Mouse (Mus musculus): Measurements from ENCODE around the gene Fdx1. TPM values are rescaled to one million over a fixed set of nuclear protein-coding genes. Genes with fewer than 3 reads are reported as not detected.
A peak's percentile ranks its signal among the peaks of the same experiment; 100 is the strongest.

Gene Fdx1
- 103 and 109 TPM in 2 replicates for polyA plus RNA-seq (2015; fragmentation: Nextera tagmentation; extraction: Ambion mirVana)

- WGBS = under 1% methylated on average over 77 of the region's 81 CpGs
- peak; percentile 91 for ATAC-seq (ENCODE audit: borderline replicate concordance, extremely low read depth, low FRiP score, low TSS enrichment)
- Histone ChIP-seq H3K9me3 (no peaks in the 10 kb centered on the region), H3K27me3 (no peaks in the 10 kb centered on the region), H3K4me2 (peak within 1 kb of the TSS; percentile 56), H3K27ac (peak within 1 kb of the TSS; percentile 85), H3K36me3 (no peaks in the 10 kb centered on the region), H3K4me1 (peaks cover 29% of the 10 kb centered on the region), H3K9ac (peak within 1 kb of the TSS; percentile 81), H3K4me3 (peak within 1 kb of the TSS; percentile 88)
These were observed at the start of gene Fdx1 for GRCm38 (mm10) chr9:51962975-51963701. TSS of gene Fdx1 (minus strand) at chr9:51963556.

GRCm38 (mm10) chr9:52012781-52013436, 49.6 kb upstream of the Fdx1 start:
- Histone ChIP-seq H3K9me3 (no peaks in the 10 kb centered on the region), H3K36me3 (no peaks in the 10 kb centered on the region), H3K4me2 (no peak overlapping the region), H3K27me3 (no peaks in the 10 kb centered on the region), H3K9ac (no peak overlapping the region), H3K4me1 (no peaks in the 10 kb centered on the region), H3K4me3 (no peak overlapping the region), H3K27ac (no peak overlapping the region)
- no peak for ATAC-seq (ENCODE audit: borderline replicate concordance, extremely low read depth, low FRiP score, low TSS enrichment)
- WGBS = 67% methylated on average over 5 of the region's 5 CpGs

- ATAC-seq (ENCODE audit: borderline replicate concordance, extremely low read depth, low FRiP score, low TSS enrichment) = no peak
- no peaks in the 10 kb centered on the region for H3K36me3 ChIP-seq
- 83% methylated on average over 1 of the region's 1 CpGs for WGBS
- H3K9me3 ChIP-seq = no peaks in the 10 kb centered on the region
- H3K27ac ChIP-seq = no peak overlapping the region
- no peak overlapping the region for H3K4me2 ChIP-seq
- H3K27me3 ChIP-seq = no peaks in the 10 kb centered on the region
- H3K4me1 ChIP-seq = no peaks in the 10 kb centered on the region
- H3K9ac ChIP-seq = no peak overlapping the region
- no peak overlapping the region for H3K4me3 ChIP-seq
These were observed 49.0 kb upstream of the Fdx1 start for GRCm38 (mm10) chr9:52012311-52012710.

- H3K4me3 ChIP-seq = no peak overlapping the region
- H3K9ac ChIP-seq = no peak overlapping the region
- H3K4me1 ChIP-seq = no peaks in the 10 kb centered on the region
- no peaks in the 10 kb centered on the region for H3K36me3 ChIP-seq
- no peaks in the 10 kb centered on the region for H3K9me3 ChIP-seq
- H3K4me2 ChIP-seq = no peak overlapping the region
- no peak for ATAC-seq (ENCODE audit: borderline replicate concordance, extremely low read depth, low FRiP score, low TSS enrichment)
- 78% methylated on average over 1 of the region's 1 CpGs for WGBS
- H3K27ac ChIP-seq = no peak overlapping the region
- no peaks in the 10 kb centered on the region for H3K27me3 ChIP-seq
These were observed 45.2 kb upstream of the Fdx1 start for GRCm38 (mm10) chr9:52008511-52008910.

GRCm38 (mm10) chr9:52007341-52007740, 44.0 kb upstream of the Fdx1 start:
- Histone ChIP-seq H3K4me2 (no peak overlapping the region), H3K9ac (no peak overlapping the region), H3K36me3 (no peaks in the 10 kb centered on the region), H3K27me3 (no peaks in the 10 kb centered on the region), H3K27ac (no peak overlapping the region), H3K4me3 (no peak overlapping the region), H3K9me3 (no peaks in the 10 kb centered on the region), H3K4me1 (no peaks in the 10 kb centered on the region)
- no peak for ATAC-seq (ENCODE audit: borderline replicate concordance, extremely low read depth, low FRiP score, low TSS enrichment)
- 41% methylated on average over 2 of the region's 2 CpGs for WGBS

GRCm38 (mm10) chr9:52003501-52003900, 40.1 kb upstream of the Fdx1 start:
- H3K27me3 ChIP-seq = no peaks in the 10 kb centered on the region
- no peak overlapping the region for H3K9ac ChIP-seq
- H3K27ac ChIP-seq = no peak overlapping the region
- H3K4me3 ChIP-seq = no peak overlapping the region
- H3K4me2 ChIP-seq = no peak overlapping the region
- H3K4me1 ChIP-seq = no peaks in the 10 kb centered on the region
- no peaks in the 10 kb centered on the region for H3K36me3 ChIP-seq
- no peak for ATAC-seq (ENCODE audit: borderline replicate concordance, extremely low read depth, low FRiP score, low TSS enrichment)
- no peaks in the 10 kb centered on the region for H3K9me3 ChIP-seq
- WGBS = 23% methylated on average over 4 of the region's 4 CpGs

GRCm38 (mm10) chr9:51995331-51996099, 32.2 kb upstream of the Fdx1 start:
- 57% methylated on average over 5 of the region's 5 CpGs for WGBS
- H3K4me3 ChIP-seq = no peak overlapping the region
- no peak overlapping the region for H3K4me2 ChIP-seq
- H3K4me1 ChIP-seq = peaks cover 2% of the 10 kb centered on the region; the same call in 1 of the 2 replicates
- no peaks in the 10 kb centered on the region for H3K36me3 ChIP-seq
- no peaks in the 10 kb centered on the region for H3K27me3 ChIP-seq
- H3K9me3 ChIP-seq = 0 out of 2 replicates have a peak, but pooled peaks cover 2% of the 10 kb centered on the region
- ATAC-seq (ENCODE audit: borderline replicate concordance, extremely low read depth, low FRiP score, low TSS enrichment) = no peak
- H3K9ac ChIP-seq = no peak overlapping the region
- no peak overlapping the region for H3K27ac ChIP-seq

- Histone ChIP-seq H3K4me3 (no peak overlapping the region), H3K9me3 (0 out of 2 replicates have a peak, but pooled peaks cover 2% of the 10 kb centered on the region), H3K27me3 (no peaks in the 10 kb centered on the region), H3K4me2 (no peak overlapping the region), H3K36me3 (no peaks in the 10 kb centered on the region), H3K4me1 (peaks cover 2% of the 10 kb centered on the region; the same call in 1 of the 2 replicates), H3K9ac (no peak overlapping the region), H3K27ac (no peak overlapping the region)
- no peak for ATAC-seq (ENCODE audit: borderline replicate concordance, extremely low read depth, low FRiP score, low TSS enrichment)
- 65% methylated on average over 5 of the region's 5 CpGs for WGBS
These were observed 31.4 kb upstream of the Fdx1 start for GRCm38 (mm10) chr9:51994636-51995260.

GRCm38 (mm10) chr9:51993486-51994275, 30.3 kb upstream of the Fdx1 start:
- 0 out of 2 replicates have a peak, but pooled peaks cover 2% of the 10 kb centered on the region for H3K9me3 ChIP-seq
- no peak overlapping the region for H3K27ac ChIP-seq
- H3K27me3 ChIP-seq = no peaks in the 10 kb centered on the region
- H3K4me3 ChIP-seq = no peak overlapping the region
- no peak overlapping the region for H3K4me2 ChIP-seq
- peaks cover 2% of the 10 kb centered on the region; the same call in 1 of the 2 replicates for H3K4me1 ChIP-seq
- no peak overlapping the region for H3K9ac ChIP-seq
- H3K36me3 ChIP-seq = no peaks in the 10 kb centered on the region
- no peak for ATAC-seq (ENCODE audit: borderline replicate concordance, extremely low read depth, low FRiP score, low TSS enrichment)
- 74% methylated on average over 4 of the region's 4 CpGs for WGBS

- Histone ChIP-seq H3K4me3 (no peak overlapping the region), H3K9ac (no peak overlapping the region), H3K36me3 (no peaks in the 10 kb centered on the region), H3K4me1 (peaks cover 2% of the 10 kb centered on the region; the same call in 1 of the 2 replicates), H3K4me2 (no peak overlapping the region), H3K27me3 (no peaks in the 10 kb centered on the region), H3K27ac (no peak overlapping the region), H3K9me3 (0 out of 2 replicates have a peak, but pooled peaks cover 2% of the 10 kb centered on the region)
- WGBS = 17% methylated on average over 2 of the region's 2 CpGs
- no peak; the same call in 1 of the 2 replicates for ATAC-seq (ENCODE audit: borderline replicate concordance, extremely low read depth, low FRiP score, low TSS enrichment)
These were observed 28.0 kb upstream of the Fdx1 start for GRCm38 (mm10) chr9:51991241-51991876.

Measured in lung, embryonic 15.5 days (tissue).